Mouse (Mus musculus): ENCODE data around the gene Atxn1.
A peak's percentile ranks its signal among the peaks of the same experiment; 100 is the strongest.

Gene Atxn1

DNA sequence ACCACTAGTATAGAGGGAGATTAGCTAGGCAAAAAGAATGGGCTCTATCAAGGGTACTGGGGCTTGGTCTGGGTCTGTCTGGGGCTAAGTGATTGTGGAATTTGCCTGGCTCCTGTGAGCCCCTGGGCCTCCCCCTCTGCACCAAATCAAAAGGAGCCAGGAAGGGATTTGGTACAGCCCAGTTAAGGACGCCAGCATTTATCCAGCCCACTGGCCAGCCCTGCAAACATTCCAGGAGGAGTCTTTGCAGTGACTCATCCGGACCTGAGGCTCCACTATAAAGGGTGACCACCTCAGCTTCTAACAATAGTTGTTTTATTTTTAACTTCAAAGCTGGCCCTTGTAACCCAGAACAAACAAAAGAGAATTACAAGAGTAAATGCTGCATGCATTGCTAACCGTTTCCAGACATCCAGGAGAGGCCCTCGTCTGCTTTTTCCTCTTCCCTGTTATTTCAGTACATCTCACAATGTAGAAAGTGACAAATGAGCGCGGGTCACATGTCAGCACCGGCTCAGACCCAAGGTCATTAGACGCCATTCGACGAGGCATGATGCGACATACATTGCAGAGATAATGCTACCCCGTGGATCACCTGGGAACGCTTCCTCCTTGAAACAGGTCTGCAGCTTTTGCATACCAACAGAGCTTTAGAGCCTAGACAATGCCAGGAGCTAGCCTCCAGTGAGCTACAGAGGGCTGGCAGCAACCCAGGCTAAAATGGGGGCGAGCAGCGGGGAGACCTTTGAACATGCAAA is 144.2 kb downstream of the Atxn1 start:
- DNase-seq: no peak

GRCm38 (mm10) chr13:45816670-45817069 is 148.1 kb downstream of the Atxn1 start:
- no peak for DNase-seq

GRCm38 (mm10) chr13:45809777-45810410 is 154.9 kb downstream of the Atxn1 start:
- no peak for DNase-seq

DNA sequence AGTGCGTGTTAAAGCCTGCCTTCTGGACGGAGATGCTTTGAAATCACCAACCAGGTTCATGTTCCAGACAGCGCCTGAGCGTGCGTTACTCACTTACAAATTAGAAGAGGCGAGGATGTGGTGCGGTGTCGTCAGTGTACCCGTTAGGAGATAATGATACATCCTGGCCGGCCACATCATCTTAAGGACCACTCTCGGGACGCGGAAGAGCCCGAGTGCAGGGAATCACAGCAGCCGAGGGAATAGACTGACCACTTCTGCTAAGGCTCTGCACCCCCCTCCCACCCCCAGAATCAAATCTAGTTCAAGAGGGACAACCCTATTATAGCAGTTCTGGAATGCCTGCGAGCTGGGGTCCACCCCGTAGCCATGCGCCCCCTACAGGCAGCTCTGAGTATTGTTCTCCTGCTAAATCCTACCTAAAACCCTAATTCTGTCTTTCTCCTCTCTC is 157.2 kb downstream of the Atxn1 start:
- DNase-seq: peak; percentile 51 to 67

GRCm38 (mm10) chr13:45806600-45807525 is 157.9 kb downstream of the Atxn1 start:
- DNase-seq: no peak

GRCm38 (mm10) chr13:45805915-45806599 is 158.8 kb downstream of the Atxn1 start:
- no peak for DNase-seq

- no peak for DNase-seq
Measured at GRCm38 (mm10) chr13:45802620-45803410, 162.0 kb downstream of the Atxn1 start.

- DNase-seq: no peak
Measured at GRCm38 (mm10) chr13:45798248-45798647, 166.6 kb downstream of the Atxn1 start.

DNA sequence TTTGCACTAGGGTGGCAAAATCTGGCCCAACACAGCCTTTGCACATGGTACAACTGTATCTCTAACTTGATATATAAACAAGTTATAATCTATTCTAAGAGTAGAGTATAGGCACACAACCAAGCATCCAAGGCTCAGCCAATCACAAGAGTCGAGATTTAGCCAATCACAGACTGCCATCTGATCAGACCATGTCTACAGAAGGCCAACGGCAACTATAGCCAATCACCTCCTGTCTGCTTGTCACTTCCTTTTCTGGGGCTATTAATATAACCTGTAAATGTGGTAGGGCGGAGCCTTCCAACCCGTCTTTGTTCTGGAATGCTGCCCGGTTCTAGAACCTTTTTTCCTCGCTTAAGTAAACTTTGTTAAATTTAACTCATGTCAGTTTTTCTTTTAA is 167.1 kb downstream of the Atxn1 start:
- DNase-seq: no peak

GRCm38 (mm10) chr13:45796286-45796685 is 168.5 kb downstream of the Atxn1 start:
- DNase-seq: no peak

- no peak for DNase-seq
Measured at GRCm38 (mm10) chr13:45793796-45794195, 171.0 kb downstream of the Atxn1 start.

- DNase-seq: no peak
Measured at GRCm38 (mm10) chr13:45786409-45786808, 178.4 kb downstream of the Atxn1 start.

DNA sequence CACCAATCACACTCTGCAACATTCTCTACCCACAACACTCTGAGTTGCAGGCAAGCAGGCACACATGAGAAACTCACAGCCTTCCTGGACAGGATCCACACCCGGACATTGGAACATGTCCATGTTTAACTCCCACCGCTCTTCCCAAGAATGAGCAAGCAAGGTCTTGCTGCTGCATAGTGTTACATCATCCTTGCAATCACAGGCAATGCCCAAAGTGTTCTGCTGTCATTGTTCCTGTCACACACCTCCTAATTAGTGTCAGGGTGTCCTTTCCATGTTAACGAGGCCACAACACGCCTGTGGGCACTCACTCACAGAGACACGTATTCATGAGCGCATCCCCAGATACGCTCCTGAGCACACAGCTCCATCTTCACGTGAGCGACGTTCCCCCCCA is 181.1 kb downstream of the Atxn1 start:
- DNase-seq: no peak

GRCm38 (mm10) chr13:45778750-45779149 is 186.1 kb downstream of the Atxn1 start:
- DNase-seq: no peak

DNA sequence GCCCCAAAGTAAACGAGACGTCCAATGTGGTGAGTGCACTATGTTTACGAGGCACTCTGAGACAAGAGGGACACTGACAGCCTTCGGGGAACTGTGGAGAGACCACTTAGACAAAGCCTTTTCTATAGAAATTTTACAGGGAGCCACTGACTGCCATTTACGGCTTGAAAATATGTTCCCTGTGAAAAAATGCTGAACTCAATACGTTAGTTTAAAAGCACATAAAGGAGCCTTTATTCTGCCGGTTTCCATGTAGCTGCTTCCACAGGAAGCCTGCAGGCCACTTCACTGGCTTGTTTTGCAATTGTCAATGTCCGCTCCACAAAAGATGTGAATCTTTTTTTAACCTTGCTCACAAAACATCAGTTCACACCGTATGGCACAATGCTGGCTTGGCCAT is 186.6 kb downstream of the Atxn1 start:
- DNase-seq: no peak

GRCm38 (mm10) chr13:45775516-45775915 is 189.3 kb downstream of the Atxn1 start:
- no peak for DNase-seq

DNA sequence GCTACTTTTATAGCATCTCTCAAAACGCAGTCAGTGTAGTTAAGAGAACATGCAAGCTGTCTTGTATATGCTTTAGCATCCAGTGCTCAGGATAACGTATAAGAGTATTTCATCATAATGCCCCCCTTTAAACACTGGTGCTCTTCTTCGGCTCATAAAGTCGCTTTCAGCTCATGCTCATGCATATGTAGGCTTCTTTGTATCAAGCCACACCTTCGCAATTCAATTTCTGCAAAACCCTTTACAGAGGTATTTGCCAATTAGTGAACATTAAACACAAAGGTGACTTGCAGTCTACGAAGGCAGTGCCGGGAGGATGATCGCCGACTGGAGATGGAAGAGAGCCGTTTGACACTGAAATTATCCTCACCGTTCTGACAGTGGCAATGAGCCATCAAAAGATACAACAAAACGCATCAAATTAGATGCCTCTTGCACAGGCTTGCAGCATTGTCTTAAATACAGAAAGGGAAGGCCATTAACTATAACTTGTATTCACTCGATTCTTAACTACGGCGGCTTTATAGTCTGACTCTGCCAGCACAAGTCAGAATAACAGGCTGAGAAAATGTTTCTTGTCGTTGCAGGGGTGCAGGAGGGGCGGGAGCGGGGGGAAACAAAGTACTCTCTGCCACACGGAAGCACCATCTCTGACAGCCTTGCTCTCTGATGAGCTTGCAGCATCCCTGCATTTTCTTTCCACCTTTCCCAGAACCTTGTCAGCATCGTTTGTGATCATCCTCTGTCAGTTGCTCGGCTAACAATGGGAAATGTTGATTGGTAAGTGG is 191.2 kb downstream of the Atxn1 start:
- DNase-seq: no peak

GRCm38 (mm10) chr13:45769757-45770156 is 195.1 kb downstream of the Atxn1 start:
- DNase-seq: no peak

- DNase-seq: no peak
Measured at GRCm38 (mm10) chr13:45768250-45768649, 196.6 kb downstream of the Atxn1 start.

DNA sequence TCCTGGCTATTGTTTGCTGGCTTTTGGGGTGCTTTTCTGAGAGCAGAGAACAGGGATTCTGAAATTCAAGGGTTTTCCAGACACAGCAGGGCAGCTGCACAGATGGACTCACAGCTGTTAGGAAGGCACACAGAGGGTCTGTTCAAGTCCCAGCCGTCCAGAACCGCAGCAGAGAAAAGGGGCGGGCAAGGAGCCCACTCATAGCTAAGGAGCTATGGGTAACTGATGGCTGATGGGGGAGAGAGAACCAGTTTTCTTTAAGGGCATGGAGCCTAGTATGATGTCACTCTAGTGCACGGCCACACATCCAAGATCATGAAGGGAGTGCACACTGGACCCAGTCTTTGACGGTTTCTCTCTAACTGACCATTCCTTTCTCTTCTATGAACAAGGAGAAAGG is 200.5 kb downstream of the Atxn1 start:
- DNase-seq: no peak

- DNase-seq: peak; percentile 65 to 73
Measured at GRCm38 (mm10) chr13:45762278-45762677, 202.5 kb downstream of the Atxn1 start.

Data from cerebellum, adult 18-20 months (tissue).